Mouse (Mus musculus): ENCODE data around the gene Rragd.

GRCm38 (mm10) chr4:33066223-33066960 is 83.6 kb downstream of the Rragd start:
- TF ChIP-seq CTCF (IDR thresholded peaks at IDR 0.05; ENCODE audit: borderline replicate concordance, control insufficient read depth, extremely low read depth, insufficient read depth, low read length, poor library complexity) (no peak), POLR2A (IDR thresholded peaks at IDR 0.05; ENCODE audit: control insufficient read depth, extremely low read depth, insufficient read depth, low read length, poor library complexity) (no peak)

All from thymus, adult 2 months (tissue).